Mouse (Mus musculus) liver, embryonic 14.5 days (tissue): Measurements from ENCODE around the gene Diablo.

Source experiments
- CTCF ChIP-seq: IDR thresholded peaks from 2 replicates; pipeline ENCODE4 v1.5.1; 2016; ENCODE audit warnings: antibody characterized with exemption, low read depth, control low read depth
- EP300 ChIP-seq: IDR thresholded peaks from 2 replicates; pipeline ENCODE4 v1.6.1; 2016; ENCODE audit warnings: antibody characterized with exemption, low read depth

DNA sequence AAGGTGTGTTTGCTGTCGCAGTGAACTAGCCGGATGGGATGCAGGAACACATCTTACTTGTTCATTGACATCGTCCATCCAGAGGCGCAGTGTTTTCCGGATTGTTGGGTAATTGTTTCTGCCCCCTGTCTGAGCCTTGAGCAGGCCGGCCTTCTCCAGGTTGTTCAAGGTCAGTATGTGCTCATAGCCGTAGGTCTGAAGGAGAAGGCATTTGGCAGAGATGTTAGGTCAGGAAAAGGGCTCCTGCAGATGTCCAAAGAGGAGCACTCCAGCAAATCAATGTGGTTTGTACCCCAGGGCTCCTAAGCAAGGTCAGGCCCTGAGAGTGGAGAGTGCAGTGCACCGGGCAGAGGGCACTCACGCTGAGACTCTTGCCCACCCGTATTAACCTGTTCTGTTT lies 9.8 kb upstream of the Diablo start:
- TF ChIP-seq CTCF = no peak
- TF ChIP-seq EP300 = no peak
